In genomic region chr9:30194866-30195265, GRCm38 (mm10) we compare ENCODE assay signal across 21 mouse cellular contexts.
"Had no signal": no experiment of that assay in that cellular context is flagged by ENCODE, and none has a peak within 500 bp of the region (broad histone marks: within the 10 kb centered on the region; RNA-seq: fewer than 3 reads in every experiment).

No protein-coding gene starts in this region.

- H3K9me3 ChIP-seq: lung, embryonic 15.5 days; midbrain, embryonic 13.5 days; neural tube, embryonic 13.5 days; neural tube, embryonic 15.5 days had no signal

- H3K9ac ChIP-seq: liver, postnatal 0 days; lung, embryonic 15.5 days; midbrain, embryonic 13.5 days; neural tube, embryonic 13.5 days; neural tube, embryonic 15.5 days had no signal

- ATAC-seq: liver, postnatal 0 days; lung, postnatal 0 days; midbrain, embryonic 13.5 days; midbrain, embryonic 16.5 days had no signal

- H3K27me3 ChIP-seq: lung, embryonic 15.5 days; megakaryocyte, embryonic 14.5 days; midbrain, embryonic 13.5 days; neural tube, embryonic 13.5 days; neural tube, embryonic 15.5 days had no signal

- DNase-seq: liver, postnatal 0 days; lung, adult 2 months; lung, postnatal 14 days; lung, postnatal 36 days; retina, postnatal 1 day; right cerebral cortex, postnatal 25 days; right cerebral cortex, postnatal 4 days; spleen, adult 18-20 months; thymus, adult 18-20 months; thymus, postnatal 14 days; thymus, postnatal 36 days had no signal

- H3K4me3 ChIP-seq: lung, embryonic 15.5 days; megakaryocyte, embryonic 14.5 days; midbrain, embryonic 13.5 days; myocyte; neural tube, embryonic 13.5 days; neural tube, embryonic 15.5 days had no signal

- H3K4me2 ChIP-seq: lung, embryonic 15.5 days; midbrain, embryonic 11.5 days; midbrain, embryonic 13.5 days; neural tube, embryonic 13.5 days; neural tube, embryonic 15.5 days had no signal

- H3K27ac ChIP-seq: lung, embryonic 15.5 days; macrophage; midbrain, embryonic 13.5 days; neural tube, embryonic 13.5 days; neural tube, embryonic 15.5 days had no signal

- H3K36me3 ChIP-seq: lung, embryonic 15.5 days; midbrain, embryonic 13.5 days; neural tube, embryonic 13.5 days; neural tube, embryonic 15.5 days had no signal

- H3K4me1 ChIP-seq: lung, embryonic 15.5 days; megakaryocyte, embryonic 14.5 days; midbrain, embryonic 13.5 days; neural tube, embryonic 13.5 days; neural tube, embryonic 15.5 days had no signal
